Mouse (Mus musculus): ENCODE measurements around the gene Krtap24-1. TPM values are rescaled to one million over a fixed set of nuclear protein-coding genes. Genes with fewer than 3 reads are reported as not detected.
A peak's percentile ranks its signal among the peaks of the same experiment; 100 is the strongest.

Krtap24-1 gene
- polyA plus RNA-seq, 1 experiment from 2014 or later: not detected

GRCm38 (mm10) chr16:88575885-88576679 is 36.0 kb downstream of the Krtap24-1 start:
- 81% methylated on average over 4 of the region's 4 CpGs for WGBS
- no peak overlapping the region for H3K4me2 ChIP-seq (ENCODE audit: low read depth, low read length, severe bottlenecking)

DNA sequence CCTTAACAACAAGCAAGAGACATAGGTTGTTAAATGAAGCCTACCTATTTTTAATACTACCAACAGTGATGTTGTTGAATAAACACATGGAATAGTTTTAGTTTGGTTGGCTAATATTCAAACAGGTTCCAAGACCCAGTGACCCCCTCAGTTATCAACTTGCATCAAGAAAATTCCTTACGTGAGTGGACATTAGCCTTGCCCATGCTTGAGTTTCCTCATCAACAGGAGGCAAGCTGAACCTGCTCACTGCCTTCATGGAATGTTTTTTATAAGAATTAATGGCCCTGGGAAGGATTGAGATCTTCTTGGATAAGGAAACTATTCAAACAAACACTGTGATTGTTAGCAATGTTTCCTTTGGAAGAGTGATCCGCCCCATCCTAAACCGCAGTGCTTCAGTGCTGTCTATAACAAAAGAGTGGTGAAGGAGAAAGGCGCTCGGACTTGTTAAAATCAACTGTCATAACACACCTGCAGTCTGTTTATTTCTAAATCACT is 39.1 kb downstream of the Krtap24-1 start:
- ATAC-seq (replicated peaks; ENCODE audit: low FRiP score) (no peak), DNase-seq (ENCODE audit: low spot score) (no peak)
- Histone ChIP-seq H3K4me1 (replicated peaks; ENCODE audit: control insufficient read depth, insufficient read depth, low read length) (no peaks in the 10 kb centered on the region), H3K36me3 (ENCODE audit: control insufficient read depth, insufficient read depth, low read length) (no peaks in the 10 kb centered on the region), H3K4me3 (ENCODE audit: low read depth, low read length) (no peak overlapping the region), H3K4me2 (ENCODE audit: low read depth, low read length, severe bottlenecking) (no peak overlapping the region), H3K27me3 (ENCODE audit: control insufficient read depth, insufficient read depth, low read length) (no peaks in the 10 kb centered on the region), H3K9ac (ENCODE audit: low read length) (no peak overlapping the region), H3K27ac (ENCODE audit: low read depth, low read length) (no peak overlapping the region), H3K9me3 (ENCODE audit: control insufficient read depth, low read length) (no peaks in the 10 kb centered on the region)
- WGBS: 89% methylated on average over 5 of the region's 5 CpGs

More at GRCm38 (mm10) chr16:88575885-88576679, 36.0 kb downstream of the Krtap24-1 start:
- H3K4me1 ChIP-seq (replicated peaks; ENCODE audit: control insufficient read depth, insufficient read depth, low read length): no peaks in the 10 kb centered on the region
- H3K27ac ChIP-seq (ENCODE audit: low read depth, low read length): no peak overlapping the region
- H3K9me3 ChIP-seq (ENCODE audit: control insufficient read depth, low read length): no peaks in the 10 kb centered on the region
- no peak for ATAC-seq (replicated peaks; ENCODE audit: low FRiP score)
- no peaks in the 10 kb centered on the region for H3K27me3 ChIP-seq (ENCODE audit: control insufficient read depth, insufficient read depth, low read length)
- DNase-seq (ENCODE audit: low spot score): no peak
- no peak overlapping the region for H3K9ac ChIP-seq (ENCODE audit: low read length)
- H3K36me3 ChIP-seq (ENCODE audit: control insufficient read depth, insufficient read depth, low read length): no peaks in the 10 kb centered on the region
- H3K4me3 ChIP-seq (ENCODE audit: low read depth, low read length): no peak overlapping the region

GRCm38 (mm10) chr16:88570136-88570535 is 41.9 kb downstream of the Krtap24-1 start:
- H3K9ac ChIP-seq (ENCODE audit: low read length): no peak overlapping the region
- no peaks in the 10 kb centered on the region for H3K4me1 ChIP-seq (replicated peaks; ENCODE audit: control insufficient read depth, insufficient read depth, low read length)
- no peaks in the 10 kb centered on the region for H3K9me3 ChIP-seq (ENCODE audit: control insufficient read depth, low read length)
- no peak for DNase-seq (ENCODE audit: low spot score)
- H3K4me3 ChIP-seq (ENCODE audit: low read depth, low read length): no peak overlapping the region
- H3K36me3 ChIP-seq (ENCODE audit: control insufficient read depth, insufficient read depth, low read length): no peaks in the 10 kb centered on the region
- no peaks in the 10 kb centered on the region for H3K27me3 ChIP-seq (ENCODE audit: control insufficient read depth, insufficient read depth, low read length)
- no peak overlapping the region for H3K4me2 ChIP-seq (ENCODE audit: low read depth, low read length, severe bottlenecking)
- no peak for ATAC-seq (replicated peaks; ENCODE audit: low FRiP score)
- no peak overlapping the region for H3K27ac ChIP-seq (ENCODE audit: low read depth, low read length)

GRCm38 (mm10) chr16:88569732-88570131 is 42.3 kb downstream of the Krtap24-1 start:
- Histone ChIP-seq H3K4me2 (ENCODE audit: low read depth, low read length, severe bottlenecking) (no peak overlapping the region), H3K27me3 (ENCODE audit: control insufficient read depth, insufficient read depth, low read length) (no peaks in the 10 kb centered on the region), H3K9me3 (ENCODE audit: control insufficient read depth, low read length) (no peaks in the 10 kb centered on the region), H3K27ac (ENCODE audit: low read depth, low read length) (no peak overlapping the region), H3K36me3 (ENCODE audit: control insufficient read depth, insufficient read depth, low read length) (no peaks in the 10 kb centered on the region), H3K4me3 (ENCODE audit: low read depth, low read length) (no peak overlapping the region), H3K9ac (ENCODE audit: low read length) (no peak overlapping the region), H3K4me1 (replicated peaks; ENCODE audit: control insufficient read depth, insufficient read depth, low read length) (no peaks in the 10 kb centered on the region)
- DNase-seq (ENCODE audit: low spot score): no peak
- 96% methylated on average over 3 of the region's 3 CpGs for WGBS
- no peak for ATAC-seq (replicated peaks; ENCODE audit: low FRiP score)

GRCm38 (mm10) chr16:88569096-88569495 is 43.0 kb downstream of the Krtap24-1 start:
- no peaks in the 10 kb centered on the region for H3K9me3 ChIP-seq (ENCODE audit: control insufficient read depth, low read length)
- H3K27ac ChIP-seq (ENCODE audit: low read depth, low read length): no peak overlapping the region
- no peaks in the 10 kb centered on the region for H3K27me3 ChIP-seq (ENCODE audit: control insufficient read depth, insufficient read depth, low read length)
- 68% methylated on average over 1 of the region's 1 CpGs for WGBS
- no peak for DNase-seq (ENCODE audit: low spot score)
- no peak overlapping the region for H3K9ac ChIP-seq (ENCODE audit: low read length)
- H3K4me2 ChIP-seq (ENCODE audit: low read depth, low read length, severe bottlenecking): no peak overlapping the region
- H3K4me3 ChIP-seq (ENCODE audit: low read depth, low read length): no peak overlapping the region
- H3K36me3 ChIP-seq (ENCODE audit: control insufficient read depth, insufficient read depth, low read length): no peaks in the 10 kb centered on the region
- no peak for ATAC-seq (replicated peaks; ENCODE audit: low FRiP score)
- H3K4me1 ChIP-seq (replicated peaks; ENCODE audit: control insufficient read depth, insufficient read depth, low read length): no peaks in the 10 kb centered on the region

DNA sequence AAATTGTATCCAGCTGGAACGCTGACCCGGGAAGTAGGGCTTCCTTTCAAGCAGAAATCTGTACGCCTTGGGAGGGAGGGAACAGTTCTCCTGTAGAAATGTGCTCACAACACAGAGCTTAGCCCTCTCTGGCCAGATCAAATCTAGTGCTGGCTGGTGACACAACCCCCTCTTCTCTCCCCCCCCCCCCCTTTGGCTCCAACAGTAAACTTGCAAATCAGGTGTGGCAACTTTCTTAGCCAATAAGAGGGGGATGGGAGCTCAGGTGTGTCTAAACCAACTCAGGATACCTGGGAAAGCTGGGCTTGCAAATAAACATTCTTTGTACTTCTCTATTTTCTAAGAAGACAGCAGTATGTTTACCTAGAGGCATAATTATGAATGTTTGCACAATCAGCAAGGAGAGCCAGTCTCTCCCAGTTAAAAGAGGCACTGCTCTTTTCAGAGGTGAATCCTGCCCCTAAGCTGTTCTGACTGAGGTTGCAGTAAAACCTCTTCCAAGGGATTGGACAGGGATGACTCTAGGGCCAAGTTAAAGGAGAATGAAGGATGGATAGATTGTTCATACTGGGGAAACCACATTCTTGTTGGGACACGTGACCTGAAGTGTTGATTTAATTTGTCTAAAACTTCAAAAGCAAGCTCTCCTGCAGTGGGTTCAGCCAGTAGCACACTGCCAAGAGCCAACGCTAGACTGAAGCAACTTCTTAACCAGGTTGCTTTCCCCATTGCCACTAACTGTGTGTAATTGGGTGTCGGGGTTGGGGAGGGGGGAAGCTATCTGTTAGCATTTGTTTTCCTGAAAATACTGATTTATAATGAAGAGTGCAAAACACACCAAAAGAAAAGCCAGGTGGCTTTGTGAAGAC is 48.8 kb downstream of the Krtap24-1 start, which contains the start of gene Cldn8:
Cldn8 (minus strand) TSS at position 139 of the 869 bp plus-strand sequence.
- H3K36me3 ChIP-seq (ENCODE audit: control insufficient read depth, insufficient read depth, low read length): no peaks in the 10 kb centered on the region
- no peak for ATAC-seq (replicated peaks; ENCODE audit: low FRiP score)
- H3K9ac ChIP-seq (ENCODE audit: low read length): no peak within 1 kb of the TSS
- peak; percentile 43 for DNase-seq (ENCODE audit: low spot score)
- no peak within 1 kb of the TSS for H3K4me3 ChIP-seq (ENCODE audit: low read depth, low read length)
- H3K27me3 ChIP-seq (ENCODE audit: control insufficient read depth, insufficient read depth, low read length): no peaks in the 10 kb centered on the region
- no peak within 1 kb of the TSS for H3K4me2 ChIP-seq (ENCODE audit: low read depth, low read length, severe bottlenecking)
- H3K9me3 ChIP-seq (ENCODE audit: control insufficient read depth, low read length): no peaks in the 10 kb centered on the region
- 81% methylated on average over 6 of the region's 6 CpGs for WGBS
- no peak within 1 kb of the TSS for H3K27ac ChIP-seq (ENCODE audit: low read depth, low read length)
- no peaks in the 10 kb centered on the region for H3K4me1 ChIP-seq (replicated peaks; ENCODE audit: control insufficient read depth, insufficient read depth, low read length)

- Histone ChIP-seq H3K36me3 (ENCODE audit: control insufficient read depth, insufficient read depth, low read length) (no peaks in the 10 kb centered on the region), H3K4me2 (ENCODE audit: low read depth, low read length, severe bottlenecking) (no peak overlapping the region), H3K27ac (ENCODE audit: low read depth, low read length) (no peak overlapping the region), H3K9ac (ENCODE audit: low read length) (no peak overlapping the region), H3K9me3 (ENCODE audit: control insufficient read depth, low read length) (no peaks in the 10 kb centered on the region), H3K27me3 (ENCODE audit: control insufficient read depth, insufficient read depth, low read length) (no peaks in the 10 kb centered on the region), H3K4me3 (ENCODE audit: low read depth, low read length) (no peak overlapping the region), H3K4me1 (replicated peaks; ENCODE audit: control insufficient read depth, insufficient read depth, low read length) (no peaks in the 10 kb centered on the region)
- peak; percentile 70 for ATAC-seq (replicated peaks; ENCODE audit: low FRiP score)
- no peak for DNase-seq (ENCODE audit: low spot score)
- 13% methylated on average over 6 of the region's 6 CpGs for WGBS
Observed at GRCm38 (mm10) chr16:88561617-88562164, 50.4 kb downstream of the Krtap24-1 start.
